Mouse (Mus musculus): ENCODE data around the gene Myo5a. TPM values are rescaled to one million over a fixed set of nuclear protein-coding genes. Genes with fewer than 3 reads are reported as not detected.

Gene Myo5a
- total RNA-seq, 1 experiment from 2014 or later = 177 TPM

DNA sequence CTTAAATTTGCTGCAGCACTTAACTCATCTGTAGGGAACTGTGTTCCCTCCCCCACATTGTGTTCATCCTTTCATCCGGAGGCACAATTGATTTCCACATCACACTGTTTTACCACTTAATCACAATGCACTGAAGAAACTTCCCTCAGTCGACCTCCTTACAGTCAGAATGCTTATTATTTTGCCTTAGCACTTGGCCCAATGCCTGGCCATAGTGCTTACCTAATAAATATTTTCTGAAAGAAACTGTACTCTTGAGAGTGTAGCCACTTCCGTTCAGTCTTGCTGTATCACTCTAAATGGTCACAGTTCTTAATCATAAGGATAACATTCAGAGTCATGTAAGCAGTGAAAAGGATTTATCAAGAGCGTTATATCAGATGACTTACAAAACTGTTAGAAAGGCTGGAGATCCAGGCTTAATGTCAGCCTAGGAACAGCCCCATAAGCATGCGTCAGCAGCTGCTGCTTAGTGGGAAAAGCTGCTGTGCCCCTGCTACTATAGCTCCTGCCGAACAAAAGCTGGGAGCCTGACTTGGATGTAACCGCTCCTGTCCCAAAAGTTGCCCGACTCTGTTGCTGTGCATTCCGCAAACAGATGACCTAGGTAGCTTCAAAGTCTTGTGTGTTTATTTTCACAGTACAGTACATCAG is 6.0 kb upstream of the Myo5a start:
- no peak for ATAC-seq (ENCODE audit: extremely low read depth, insufficient number of reproducible peaks, low FRiP score, poor library complexity, severe bottlenecking)

DNA sequence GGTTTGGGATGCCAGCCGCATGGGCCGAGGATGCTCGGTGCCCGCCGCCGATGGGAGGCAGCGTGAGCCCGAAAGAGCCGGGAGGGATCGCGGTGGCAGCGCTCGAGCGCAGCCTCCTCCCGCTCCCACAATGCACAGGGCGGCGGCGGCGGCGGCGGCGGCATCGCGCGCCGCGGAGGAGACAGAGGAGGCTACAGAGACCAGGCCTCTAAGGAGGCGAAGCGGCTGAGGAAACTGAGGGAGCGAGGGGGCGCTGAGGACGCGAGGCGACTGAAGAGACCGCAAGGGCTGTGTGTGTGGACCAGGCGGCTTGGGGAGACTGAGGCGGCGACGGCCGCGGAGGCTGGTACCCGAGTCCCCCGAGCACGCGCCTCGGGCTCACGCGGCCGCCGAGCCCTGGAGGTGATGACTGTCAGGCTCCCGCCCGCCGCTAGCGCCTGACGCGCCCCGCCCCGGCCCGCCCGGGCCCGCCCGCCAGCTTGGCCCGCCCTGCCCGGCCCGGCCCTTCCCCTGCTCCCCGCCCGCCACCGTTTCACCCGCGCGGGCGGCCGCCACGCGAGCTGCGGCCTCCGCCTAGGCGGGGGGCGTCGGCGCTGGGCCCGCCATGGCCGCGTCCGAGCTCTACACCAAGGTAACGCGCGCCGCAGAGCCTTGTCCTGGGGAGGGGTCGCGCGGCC is 352 bp downstream of the Myo5a start:
- peak; percentile 65 for ATAC-seq (ENCODE audit: extremely low read depth, insufficient number of reproducible peaks, low FRiP score, poor library complexity, severe bottlenecking)

DNA sequence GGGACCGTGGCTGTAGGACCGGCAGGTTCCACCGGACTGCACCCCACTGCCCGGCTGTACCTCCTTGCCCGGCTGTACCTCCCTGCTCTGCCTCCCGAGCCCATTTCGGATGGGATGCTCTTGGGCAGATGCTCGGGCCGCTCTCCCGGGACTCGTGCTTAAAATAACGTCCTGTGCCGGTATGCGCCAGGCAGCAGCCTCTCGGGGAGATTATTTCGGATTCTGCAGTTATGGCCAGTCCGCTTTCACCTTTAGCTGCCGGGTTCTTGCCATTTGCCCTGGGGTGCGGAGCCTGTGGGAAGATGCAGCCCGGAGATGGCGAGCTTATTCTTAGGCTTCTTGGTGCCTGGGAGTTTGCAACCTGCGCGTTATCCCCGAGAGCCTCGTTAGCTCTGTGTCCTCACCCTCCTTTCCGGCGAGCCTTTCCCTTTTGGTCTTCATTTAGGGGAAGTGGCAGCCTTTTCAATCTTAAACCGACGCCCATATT is 934 bp downstream of the Myo5a start:
- peak; percentile 52; the same call in 1 of the 2 replicates for ATAC-seq (ENCODE audit: extremely low read depth, insufficient number of reproducible peaks, low FRiP score, poor library complexity, severe bottlenecking)

DNA sequence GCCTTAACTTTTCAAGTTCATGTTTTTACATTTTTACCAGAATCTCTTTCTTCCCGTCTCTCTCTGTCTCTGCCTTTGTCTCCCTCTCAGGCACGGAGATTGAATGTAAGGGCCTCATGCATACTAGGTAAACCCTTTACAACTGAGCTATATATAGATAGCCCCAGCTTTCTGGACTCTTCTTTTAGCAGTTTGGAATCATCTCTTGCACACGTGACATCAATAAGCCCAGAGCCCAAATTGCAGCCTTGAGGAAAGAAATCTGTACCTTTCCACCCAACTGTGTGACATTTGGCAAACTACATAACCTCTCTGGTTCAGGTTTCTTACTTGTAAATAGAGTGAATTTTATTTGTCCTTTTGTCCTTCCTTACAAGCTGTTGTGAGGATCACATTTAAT is 1.5 kb downstream of the Myo5a start:
- ATAC-seq (ENCODE audit: extremely low read depth, insufficient number of reproducible peaks, low FRiP score, poor library complexity, severe bottlenecking) = no peak

DNA sequence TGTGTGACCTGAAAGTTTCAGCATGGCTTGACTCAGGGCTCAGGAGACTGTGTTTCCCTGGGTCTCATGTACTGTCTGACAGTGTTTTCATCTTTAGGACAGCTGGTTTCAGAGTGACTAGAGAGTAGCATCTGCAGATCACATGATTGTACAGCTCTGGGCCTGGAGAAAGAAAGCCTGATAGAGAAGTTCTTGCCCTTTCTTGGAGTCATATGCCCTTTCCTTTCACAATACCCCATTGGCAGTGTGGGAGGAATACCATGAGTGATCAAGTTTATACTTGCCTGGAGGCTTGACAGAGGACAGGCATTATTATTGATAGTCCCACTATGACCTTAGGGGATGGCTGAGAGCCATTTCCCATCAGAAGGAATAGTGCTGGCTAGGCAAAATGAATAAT is 6.4 kb downstream of the Myo5a start:
- no peak for ATAC-seq (ENCODE audit: extremely low read depth, insufficient number of reproducible peaks, low FRiP score, poor library complexity, severe bottlenecking)

DNA sequence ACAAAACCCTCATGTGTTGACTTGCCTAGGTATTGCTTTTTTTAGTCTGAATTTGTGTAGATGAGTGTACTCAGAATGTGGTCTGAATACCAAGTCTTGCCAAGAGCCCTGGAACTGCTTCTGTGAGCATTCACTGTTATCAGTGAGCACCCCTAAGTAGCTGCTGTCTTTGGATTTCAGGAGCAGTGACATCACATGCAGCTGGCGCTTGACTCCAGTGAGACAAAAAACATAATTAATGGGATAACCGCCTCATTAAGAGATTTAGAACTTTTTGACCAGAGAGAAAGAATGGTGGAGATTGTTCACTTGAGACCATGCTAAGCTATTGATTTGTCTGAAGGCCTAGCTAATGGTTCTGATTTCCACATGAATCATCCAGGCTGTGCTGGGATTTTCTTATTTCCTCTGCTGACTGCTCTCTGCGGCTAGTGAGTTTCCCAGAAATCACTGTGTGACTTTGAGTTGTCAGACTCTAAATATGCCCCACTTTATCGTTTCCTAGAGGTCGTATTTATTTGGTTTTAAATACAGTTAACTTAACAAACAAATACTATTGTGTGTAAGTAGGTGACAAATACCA is 14.5 kb downstream of the Myo5a start:
- ATAC-seq (ENCODE audit: extremely low read depth, insufficient number of reproducible peaks, low FRiP score, poor library complexity, severe bottlenecking) = no peak

DNA sequence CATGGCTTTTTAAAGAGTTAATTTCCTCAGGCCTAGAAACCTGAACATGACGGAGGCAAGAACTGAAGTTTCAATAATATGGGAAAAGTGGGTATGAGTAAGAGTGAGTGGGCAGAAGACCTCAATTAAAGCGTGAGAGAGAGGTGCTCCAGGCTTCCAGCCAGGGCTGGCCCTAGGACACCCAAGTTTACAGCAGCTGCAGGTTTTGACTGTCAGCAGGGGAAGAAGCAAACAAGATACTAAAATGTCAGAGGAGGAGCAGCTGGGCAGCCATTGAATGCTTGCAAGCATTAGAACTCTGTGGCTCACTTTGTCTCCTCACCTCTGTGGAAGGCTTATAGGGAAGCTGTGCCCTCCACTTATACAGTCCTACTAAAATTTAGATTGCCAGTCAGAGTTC is 17.0 kb downstream of the Myo5a start:
- no peak for ATAC-seq (ENCODE audit: extremely low read depth, insufficient number of reproducible peaks, low FRiP score, poor library complexity, severe bottlenecking)

DNA sequence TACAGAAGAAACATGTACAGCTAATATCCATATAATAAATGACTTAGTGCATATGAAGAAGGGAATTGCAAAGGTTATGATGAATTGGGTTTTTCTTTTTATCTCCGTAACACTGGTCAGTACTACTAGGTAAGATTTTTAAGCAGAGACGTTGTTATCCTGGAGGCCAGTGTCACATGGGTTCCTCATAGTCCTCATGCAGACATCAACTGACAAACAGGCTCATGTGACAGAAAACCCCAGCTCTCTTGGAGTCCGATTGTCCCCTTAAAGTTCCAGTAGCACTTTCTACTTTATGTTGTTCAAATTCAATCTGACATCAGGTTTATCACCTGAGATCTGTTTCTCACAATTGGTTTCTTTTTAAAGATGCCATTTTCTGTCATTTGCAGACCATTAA is 18.5 kb downstream of the Myo5a start:
- ATAC-seq (ENCODE audit: extremely low read depth, insufficient number of reproducible peaks, low FRiP score, poor library complexity, severe bottlenecking) = no peak

DNA sequence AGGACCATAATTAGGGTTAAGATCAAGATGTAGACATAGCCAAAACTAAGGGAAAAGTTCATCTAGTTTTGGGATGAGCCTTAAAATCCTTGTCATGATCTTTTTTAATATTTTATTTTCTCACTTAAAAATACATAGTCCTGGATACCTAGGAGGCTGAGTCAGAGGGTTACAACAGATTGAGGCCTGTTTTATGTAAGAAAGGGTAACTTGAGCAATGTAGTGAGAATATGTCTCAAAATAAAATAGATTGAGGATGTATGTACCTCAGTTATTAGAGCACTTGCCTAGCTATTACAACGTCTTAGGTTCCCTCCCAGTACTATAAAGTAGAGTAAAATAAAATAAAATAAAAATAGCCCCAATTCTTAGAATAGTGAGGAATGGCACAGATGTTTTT is 21.3 kb downstream of the Myo5a start:
- ATAC-seq (ENCODE audit: extremely low read depth, insufficient number of reproducible peaks, low FRiP score, poor library complexity, severe bottlenecking) = no peak

DNA sequence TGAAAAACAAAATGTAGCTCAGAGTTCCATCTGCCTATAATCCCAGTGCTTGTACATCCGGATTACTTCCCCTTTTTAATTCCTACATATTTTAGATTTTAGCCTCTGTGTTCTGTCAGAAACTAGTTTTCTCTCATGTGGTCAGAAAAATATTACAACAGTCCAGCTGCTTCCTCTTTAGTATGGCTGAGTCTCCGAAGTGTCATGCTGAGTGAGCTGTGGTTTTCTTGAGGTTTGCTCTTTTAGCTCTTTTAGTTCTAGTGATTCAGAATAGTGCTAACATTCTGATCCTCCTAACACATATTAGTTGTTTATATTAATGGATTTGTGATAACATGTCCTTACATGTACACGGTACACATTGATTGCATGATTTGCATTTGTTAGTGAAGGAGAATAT is 23.9 kb downstream of the Myo5a start:
- ATAC-seq (ENCODE audit: extremely low read depth, insufficient number of reproducible peaks, low FRiP score, poor library complexity, severe bottlenecking) = peak; percentile 85

DNA sequence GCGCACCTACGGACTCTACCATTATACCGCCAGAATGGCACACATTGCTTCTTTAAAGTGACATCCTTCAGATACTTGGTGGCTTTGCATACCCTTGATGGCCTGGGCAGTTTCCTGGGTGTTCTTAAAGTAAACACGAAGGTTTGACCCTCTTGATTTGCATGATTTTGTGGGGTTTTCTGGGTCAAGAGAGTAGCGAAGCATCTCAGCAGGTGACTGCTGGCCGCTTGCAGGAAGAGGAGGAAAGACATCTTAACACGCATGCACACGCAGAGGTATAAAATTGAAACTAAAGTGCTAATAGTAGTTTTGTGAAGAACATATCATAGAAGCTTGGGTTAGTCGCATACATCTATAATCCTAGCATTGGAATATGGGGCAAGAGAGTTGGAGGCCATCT is 28.1 kb downstream of the Myo5a start:
- ATAC-seq (ENCODE audit: extremely low read depth, insufficient number of reproducible peaks, low FRiP score, poor library complexity, severe bottlenecking) = no peak

DNA sequence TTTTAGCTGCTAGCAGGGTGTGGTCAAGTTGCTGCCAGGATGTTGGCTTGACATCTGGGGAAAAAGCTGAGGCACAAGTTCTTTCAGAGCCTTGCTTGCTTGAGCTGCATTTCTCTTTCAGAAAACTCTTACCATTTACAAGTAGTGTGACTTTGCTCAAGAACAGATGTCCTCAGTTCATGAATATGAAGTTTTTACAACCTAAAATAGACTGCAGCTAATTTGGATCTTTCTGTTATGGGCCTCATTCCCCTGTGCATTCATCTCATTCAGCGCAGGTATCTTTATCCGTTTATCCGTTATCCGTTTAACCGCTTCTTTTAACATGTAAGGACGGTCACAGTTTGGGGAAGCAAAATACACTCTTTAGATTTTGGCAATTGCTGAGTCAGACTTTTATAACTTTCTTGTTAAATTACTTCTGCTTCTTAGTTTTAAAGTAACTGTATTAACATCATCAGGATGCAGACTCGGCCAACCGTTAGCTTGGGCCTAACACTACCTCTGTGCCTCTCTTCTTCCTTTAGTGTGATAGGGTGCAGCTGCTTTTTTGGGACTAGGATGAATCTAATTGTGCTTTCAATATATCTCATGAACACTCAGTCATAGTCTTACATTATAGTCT is 29.5 kb downstream of the Myo5a start:
- no peak for ATAC-seq (ENCODE audit: extremely low read depth, insufficient number of reproducible peaks, low FRiP score, poor library complexity, severe bottlenecking)

DNA sequence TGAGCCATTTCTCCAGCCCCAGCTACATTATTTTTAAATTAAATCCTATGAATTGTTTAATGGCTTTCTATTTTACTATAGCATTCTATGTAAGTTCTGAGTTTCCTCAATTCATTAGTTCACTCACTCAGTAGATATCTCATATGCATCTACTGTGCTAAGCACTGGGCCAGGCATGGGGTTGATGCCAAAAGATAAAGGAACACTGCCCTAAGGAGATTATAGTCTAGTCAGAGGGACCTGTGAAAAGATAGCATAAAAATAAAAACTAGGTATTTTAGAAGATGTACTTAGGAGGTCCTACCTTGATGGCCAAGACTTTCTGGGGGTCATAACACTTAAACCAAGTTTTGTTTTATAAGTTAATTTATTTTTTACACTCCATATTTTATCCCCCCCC is 31.3 kb downstream of the Myo5a start:
- ATAC-seq (ENCODE audit: extremely low read depth, insufficient number of reproducible peaks, low FRiP score, poor library complexity, severe bottlenecking) = no peak

DNA sequence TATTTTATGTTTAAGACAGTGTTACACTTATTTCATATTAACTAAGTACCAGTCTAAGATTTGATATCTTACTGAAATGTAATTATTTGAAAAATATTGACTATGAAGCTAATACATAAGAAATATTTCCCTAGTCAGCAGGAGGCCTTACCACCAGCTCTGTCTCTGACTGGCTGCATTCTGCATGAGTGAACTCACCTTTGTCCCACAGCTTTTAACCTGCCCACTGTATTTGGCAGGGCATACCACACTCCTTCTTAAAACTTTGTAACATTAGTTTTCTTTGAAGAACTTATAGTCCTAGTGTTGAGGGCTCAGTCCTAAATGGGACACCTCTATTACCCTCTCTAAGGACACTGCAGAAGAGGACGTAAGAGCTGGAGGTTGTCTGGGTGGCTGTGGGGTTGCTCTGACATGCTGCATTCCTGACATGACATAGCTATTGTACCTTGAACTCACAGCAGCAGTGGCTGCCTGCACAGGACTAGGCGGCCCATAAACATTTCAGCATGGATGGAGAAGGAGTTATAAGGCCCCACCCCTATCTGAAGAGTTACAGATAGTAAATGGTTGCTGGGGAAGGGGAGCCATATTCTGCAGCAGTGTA is 45.9 kb downstream of the Myo5a start:
- no peak for ATAC-seq (ENCODE audit: extremely low read depth, insufficient number of reproducible peaks, low FRiP score, poor library complexity, severe bottlenecking)

DNA sequence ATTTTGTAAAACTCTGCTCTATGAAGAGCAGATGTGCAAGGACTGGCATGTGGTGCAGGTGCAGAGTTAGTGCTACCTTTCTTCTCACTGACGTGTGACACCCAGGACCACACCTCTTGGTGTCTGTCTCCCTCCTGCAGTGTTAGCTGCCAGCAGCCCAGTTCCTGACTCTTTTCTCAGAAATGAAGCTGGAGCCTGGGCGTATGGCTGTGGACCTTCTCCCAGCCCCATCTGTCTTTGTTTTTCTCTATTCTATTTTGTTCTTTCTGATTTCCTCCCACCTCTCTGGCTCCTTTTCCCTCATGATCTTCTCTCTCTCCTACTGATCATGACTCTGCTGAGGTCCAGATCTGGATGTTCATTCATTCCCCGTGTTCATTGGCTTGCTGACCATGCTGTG is 50.3 kb downstream of the Myo5a start:
- no peak for ATAC-seq (ENCODE audit: extremely low read depth, insufficient number of reproducible peaks, low FRiP score, poor library complexity, severe bottlenecking)

DNA sequence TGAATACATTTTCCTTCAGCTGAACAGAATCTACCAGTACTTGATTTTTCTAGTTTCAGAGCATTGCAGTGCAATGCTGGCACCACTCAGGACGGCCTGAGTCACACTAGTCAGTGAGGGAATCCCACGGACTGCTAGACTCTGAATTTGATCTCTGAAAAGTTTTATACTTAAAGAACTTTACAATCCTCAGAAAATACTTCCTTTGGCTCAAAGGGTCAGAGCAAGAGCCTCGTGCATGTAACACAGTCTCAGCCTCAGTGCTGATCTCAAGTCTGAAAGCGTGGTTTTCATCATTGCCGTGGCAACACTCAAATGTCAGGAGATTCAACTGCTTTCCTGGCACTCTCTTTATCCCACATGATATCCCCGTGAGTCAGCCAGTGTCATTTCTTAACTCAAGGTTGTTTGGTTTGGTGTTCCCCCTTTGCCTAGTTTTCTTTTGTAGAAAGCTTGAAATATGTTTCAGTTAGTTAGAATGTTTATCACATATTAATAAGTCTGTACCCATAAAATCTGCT is 53.4 kb downstream of the Myo5a start:
- ATAC-seq (ENCODE audit: extremely low read depth, insufficient number of reproducible peaks, low FRiP score, poor library complexity, severe bottlenecking) = no peak

DNA sequence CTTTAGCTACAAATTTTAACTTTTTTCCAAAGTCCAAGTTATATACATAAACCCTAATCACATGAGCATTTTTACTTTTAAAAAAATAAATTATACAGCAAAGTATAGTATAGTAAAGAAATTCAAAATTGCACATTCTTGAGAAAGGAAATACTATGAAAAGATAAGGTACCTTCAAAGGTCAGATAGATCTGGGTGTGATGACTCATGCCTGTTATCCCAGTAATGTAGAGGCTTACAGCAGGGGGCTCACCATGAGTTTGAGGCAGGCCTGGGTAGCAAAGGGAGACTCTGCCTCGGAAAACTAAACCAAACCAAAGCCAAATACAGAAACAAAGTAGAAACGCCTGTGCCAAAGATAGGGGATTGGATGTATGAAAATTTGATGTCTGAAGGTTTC is 59.7 kb downstream of the Myo5a start:
- ATAC-seq (ENCODE audit: extremely low read depth, insufficient number of reproducible peaks, low FRiP score, poor library complexity, severe bottlenecking) = no peak

DNA sequence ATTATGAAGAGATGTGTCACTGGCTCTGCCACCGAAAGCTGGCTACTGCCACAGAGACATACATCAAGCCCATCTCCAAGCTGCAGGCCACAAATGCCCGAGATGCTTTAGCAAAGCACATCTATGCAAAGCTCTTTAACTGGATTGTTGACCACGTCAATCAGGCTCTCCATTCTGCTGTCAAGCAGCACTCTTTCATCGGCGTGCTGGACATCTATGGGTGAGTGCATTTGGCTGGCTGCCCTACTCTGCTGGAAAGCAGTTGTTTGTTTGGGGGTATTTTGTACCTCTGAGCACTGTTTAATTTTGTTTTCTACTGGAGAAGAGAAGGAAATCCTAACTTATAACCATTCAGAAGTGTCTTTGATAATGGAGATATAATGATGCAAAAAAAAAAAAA is 76.1 kb downstream of the Myo5a start:
- no peak for ATAC-seq (ENCODE audit: extremely low read depth, insufficient number of reproducible peaks, low FRiP score, poor library complexity, severe bottlenecking)

DNA sequence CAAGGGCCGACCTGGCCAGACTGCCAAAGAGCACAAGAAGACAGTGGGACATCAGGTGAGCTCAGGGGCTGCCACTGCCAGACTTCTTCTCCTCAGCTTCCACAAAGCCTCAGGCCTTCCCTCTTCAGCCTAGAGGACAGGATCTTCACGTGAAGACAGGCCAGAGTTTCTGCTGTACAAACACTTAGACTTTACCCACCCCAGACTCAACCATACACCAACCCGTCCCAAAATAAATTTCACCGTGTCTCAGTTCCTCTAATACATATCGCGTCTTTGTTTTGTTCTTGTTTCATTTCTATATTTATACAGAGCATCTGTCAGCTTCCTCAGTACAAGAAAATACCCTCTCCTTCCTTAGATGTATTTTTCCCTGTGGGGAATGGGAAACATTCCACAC is 89.7 kb downstream of the Myo5a start:
- peak; percentile 74 for ATAC-seq (ENCODE audit: extremely low read depth, insufficient number of reproducible peaks, low FRiP score, poor library complexity, severe bottlenecking)
